Mouse (Mus musculus) layer of hippocampus, postnatal 10 days (tissue): ENCODE measurements around the gene Cog7. TPM values are rescaled to one million over a fixed set of nuclear protein-coding genes. Genes with fewer than 3 reads are reported as not detected.

Experiments used
- total RNA-seq, 2 experiments: library from RNA; stranded (reverse); gene quantifications; 2 replicates each; pipeline ENCODE4 v1.2.3; 2021

Gene Cog7
- total RNA-seq, 2 experiments from 2014 or later = 33.7 to 34.6 TPM

Other genes starting within 250 kb of the Cog7 start
- gene Scnn1g, start 247.2 kb downstream of the Cog7 start, total RNA-seq = under 1 TPM; 0.11 to 0.13 TPM
- not detected for gene Scnn1b, start 116.7 kb downstream of the Cog7 start, total RNA-seq
- gene Gga2, start 39.5 kb upstream of the Cog7 start, total RNA-seq = 10 to 100 TPM; 34.1 to 36.0 TPM
- gene Ubfd1, start 85.5 kb upstream of the Cog7 start, total RNA-seq = 10 to 100 TPM; 71.6 to 71.8 TPM
- gene Ears2, start 85.6 kb upstream of the Cog7 start, total RNA-seq = 1 to 10 TPM; 7.7 to 8.4 TPM
- gene Ndufab1, start 120.2 kb upstream of the Cog7 start, total RNA-seq = 100 to 1,000 TPM; 291 to 298 TPM
- gene Palb2, start 151.3 kb upstream of the Cog7 start, total RNA-seq = 1 to 10 TPM; 2.7 to 3.0 TPM
- 100 to 1,000 TPM in 1 of 2 experiments, 10 to 100 TPM in 1; 89.0 to 106 TPM for gene Dctn5, start 151.3 kb upstream of the Cog7 start, total RNA-seq
- gene Plk1, start 177.7 kb upstream of the Cog7 start, total RNA-seq = 1 to 10 TPM; 4.8 to 5.4 TPM
- 1 to 10 TPM in 1 of 2 experiments, under 1 TPM in 1; 0.89 to 1.2 TPM for gene Ern2, start 204.5 kb upstream of the Cog7 start, total RNA-seq
- gene Chp2, start 237.8 kb upstream of the Cog7 start, total RNA-seq = 1 to 10 TPM; 3.0 to 3.6 TPM